Mouse (Mus musculus) C2C12 (cell line): ENCODE measurements around the gene Slc9a1.

Source experiments
- CEBPB ChIP-seq: IDR thresholded peaks from one replicate; pipeline ENCODE4 v1.6.1; 2011; ENCODE audit warnings: low read depth, mild to moderate bottlenecking, control low read depth, moderate library complexity
- CTCF ChIP-seq: IDR thresholded peaks from one replicate; pipeline ENCODE4 v1.5.1; 2011; ENCODE audit not compliant: control insufficient read depth, insufficient read depth, insufficient read length
- FOSL1 ChIP-seq: IDR thresholded peaks from one replicate; pipeline ENCODE4 v1.8.0; 2011; ENCODE audit warnings: mild to moderate bottlenecking, low read length; ENCODE audit not compliant: poor library complexity, insufficient read depth, severe bottlenecking
- MYOG ChIP-seq: IDR thresholded peaks from one replicate; pipeline ENCODE4 v1.6.1; 2011; ENCODE audit not compliant: control insufficient read depth, insufficient read length; ENCODE audit errors: extremely low read depth

- TF ChIP-seq CEBPB (no peak), CTCF (no peak), FOSL1 (no peak), MYOG (no peak)
Measured at GRCm38 (mm10) chr4:133452433-133452832, 82.9 kb downstream of the Slc9a1 start.
